Mouse (Mus musculus): Measurements from ENCODE around the gene Sirt5. TPM values are rescaled to one million over a fixed set of nuclear protein-coding genes. Genes with fewer than 3 reads are reported as not detected.

The Sirt5 gene
- polyA plus RNA-seq, 1 experiment from 2014 or later, result 24.3 TPM

GRCm38 (mm10) chr13:43379989-43380388 is 14.7 kb downstream of the Sirt5 start:
- Histone ChIP-seq H3K4me3 (no peak overlapping the region), H3K4me2 (no peak overlapping the region), H3K27ac (no peak overlapping the region), H3K4me1 (no peaks in the 10 kb centered on the region), H3K27me3 (no peaks in the 10 kb centered on the region), H3K9ac (no peak overlapping the region), H3K36me3 (peaks cover 23% of the 10 kb centered on the region), H3K9me3 (no peaks in the 10 kb centered on the region)
- no peak for ATAC-seq (ENCODE audit: insufficient number of reproducible peaks, low FRiP score, low TSS enrichment, low read depth)
- WGBS, result 74% methylated on average over 3 of the region's 3 CpGs

DNA sequence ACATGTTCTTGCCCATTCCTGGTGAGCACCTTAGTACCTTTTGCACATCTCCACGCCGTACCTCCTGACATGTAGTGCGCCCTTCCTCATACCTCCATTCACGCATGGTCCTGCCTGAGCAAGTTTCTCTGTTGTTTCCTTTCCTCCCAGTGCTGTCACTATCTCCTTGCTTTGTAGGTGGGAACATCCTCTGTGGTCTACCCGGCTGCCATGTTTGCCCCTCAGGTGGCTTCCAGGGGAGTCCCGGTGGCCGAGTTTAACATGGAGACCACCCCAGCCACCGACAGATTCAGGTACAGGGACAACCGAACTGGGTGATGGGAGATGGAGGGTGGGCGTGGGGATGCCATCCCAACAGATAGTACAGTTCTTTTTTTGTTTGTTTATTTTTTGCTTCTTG is 20.0 kb downstream of the Sirt5 start:
- no peak overlapping the region for H3K4me2 ChIP-seq
- WGBS, result 95% methylated on average over 10 of the region's 10 CpGs

DNA sequence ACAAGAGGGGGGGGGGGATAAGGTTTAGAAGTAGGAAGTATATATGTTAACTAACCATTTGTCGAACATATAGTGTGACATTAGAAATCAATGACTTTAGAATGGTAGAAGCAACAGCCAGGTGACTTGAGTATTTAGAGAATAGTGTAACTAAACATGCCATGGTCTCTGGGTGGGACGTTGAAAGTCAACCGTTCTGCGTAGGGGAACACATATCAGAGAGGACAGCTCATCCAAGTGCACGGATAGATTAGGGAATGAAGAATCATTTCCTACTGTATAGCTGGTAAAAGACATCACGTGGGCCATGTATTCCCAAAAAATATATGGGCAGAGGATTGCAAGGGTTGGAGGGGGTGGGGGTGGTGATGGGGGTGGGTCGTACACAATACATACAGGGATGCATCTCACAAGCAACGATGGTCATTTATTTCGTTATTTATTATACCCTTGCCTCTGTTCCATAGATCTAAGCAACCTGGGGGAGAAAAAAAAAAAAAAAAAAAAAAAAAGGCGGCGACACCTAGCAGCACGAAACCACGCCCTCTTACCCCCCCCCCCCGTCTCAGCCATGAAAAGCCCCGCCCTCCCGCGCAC is 32.5 kb downstream of the Sirt5 start:
- Histone ChIP-seq H3K27ac (0 out of 2 replicates have a peak overlapping the region, but pooled peaks have one; percentile 93), H3K9me3 (no peaks in the 10 kb centered on the region), H3K4me3 (peak overlapping the region; percentile 85), H3K4me1 (peaks cover 7% of the 10 kb centered on the region), H3K36me3 (peaks cover 51% of the 10 kb centered on the region), H3K4me2 (peak overlapping the region; percentile 65), H3K9ac (no peak overlapping the region), H3K27me3 (no peaks in the 10 kb centered on the region)
- ATAC-seq (ENCODE audit: insufficient number of reproducible peaks, low FRiP score, low TSS enrichment, low read depth), result no peak; the same call in 1 of the 2 replicates
- 56% methylated on average over 13 of the region's 17 CpGs for WGBS

More for the DNA sequence above, 20.0 kb downstream of the Sirt5 start:
- Histone ChIP-seq H3K27me3 (no peaks in the 10 kb centered on the region), H3K27ac (no peak overlapping the region), H3K36me3 (peaks cover 8% of the 10 kb centered on the region), H3K4me1 (no peaks in the 10 kb centered on the region), H3K4me3 (no peak overlapping the region), H3K9ac (no peak overlapping the region), H3K9me3 (no peaks in the 10 kb centered on the region)
- no peak for ATAC-seq (ENCODE audit: insufficient number of reproducible peaks, low FRiP score, low TSS enrichment, low read depth)

DNA sequence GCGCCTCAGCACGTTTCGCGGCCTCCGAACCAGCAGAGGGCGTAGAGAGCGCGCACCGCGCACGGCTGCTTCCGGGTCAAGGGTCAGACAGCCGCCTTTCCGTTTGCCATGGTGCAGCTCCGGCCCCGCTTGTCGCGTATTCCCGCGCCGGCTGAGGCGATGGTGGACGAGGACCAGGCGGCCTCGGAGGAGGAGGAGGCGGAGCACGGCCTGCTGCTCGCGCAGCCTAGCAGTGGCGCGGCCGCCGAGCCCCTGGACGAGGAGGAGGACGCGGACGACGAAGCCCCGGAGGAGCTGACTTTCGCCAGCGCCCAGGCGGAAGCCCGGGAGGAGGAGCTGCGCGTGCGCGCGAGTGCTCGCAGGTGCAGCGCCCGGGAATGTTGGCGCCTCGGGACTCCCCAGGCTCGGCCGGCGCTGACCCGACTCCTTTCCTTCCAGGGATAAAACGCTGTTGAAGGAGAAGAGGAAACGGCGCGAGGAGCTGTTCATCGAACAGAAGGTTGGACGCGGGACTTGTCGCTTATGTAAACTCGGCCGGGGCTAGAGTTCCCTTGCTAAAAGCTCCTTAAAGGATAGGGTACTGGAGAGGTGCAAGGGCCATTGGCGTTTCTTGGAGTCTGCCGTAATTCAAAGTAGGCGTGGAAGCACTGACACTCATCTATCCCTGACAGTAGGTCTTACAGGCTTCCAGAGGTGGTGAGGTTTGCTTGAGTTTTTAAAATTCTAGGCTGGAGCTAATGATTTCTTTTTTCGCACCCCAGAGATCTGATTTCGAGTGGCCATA is 33.2 kb downstream of the Sirt5 start, which contains the start of gene Nol7:
Gene Nol7, plus strand, starts transcription at position 94 of the 784 bp plus-strand sequence.
- WGBS, result 1% methylated on average over 72 of the region's 72 CpGs
- Histone ChIP-seq H3K4me1 (peaks cover 7% of the 10 kb centered on the region), H3K36me3 (peaks cover 56% of the 10 kb centered on the region), H3K27ac (peak within 1 kb of the TSS; percentile 93), H3K27me3 (no peaks in the 10 kb centered on the region), H3K9ac (peak within 1 kb of the TSS; percentile 69), H3K9me3 (no peaks in the 10 kb centered on the region), H3K4me3 (peak within 1 kb of the TSS; percentile 85), H3K4me2 (peak within 1 kb of the TSS; percentile 65)
- peak; percentile 88 for ATAC-seq (ENCODE audit: insufficient number of reproducible peaks, low FRiP score, low TSS enrichment, low read depth)

- no peak overlapping the region for H3K4me2 ChIP-seq
- no peaks in the 10 kb centered on the region for H3K9me3 ChIP-seq
- 84% methylated on average over 5 of the region's 5 CpGs for WGBS
- no peak overlapping the region for H3K27ac ChIP-seq
- H3K27me3 ChIP-seq, result no peaks in the 10 kb centered on the region
- no peak overlapping the region for H3K9ac ChIP-seq
- H3K4me3 ChIP-seq, result no peak overlapping the region
- H3K36me3 ChIP-seq, result peaks cover 55% of the 10 kb centered on the region
- ATAC-seq (ENCODE audit: insufficient number of reproducible peaks, low FRiP score, low TSS enrichment, low read depth), result no peak
- peaks cover 7% of the 10 kb centered on the region for H3K4me1 ChIP-seq
Observed at GRCm38 (mm10) chr13:43399576-43399975, 34.3 kb downstream of the Sirt5 start.

DNA sequence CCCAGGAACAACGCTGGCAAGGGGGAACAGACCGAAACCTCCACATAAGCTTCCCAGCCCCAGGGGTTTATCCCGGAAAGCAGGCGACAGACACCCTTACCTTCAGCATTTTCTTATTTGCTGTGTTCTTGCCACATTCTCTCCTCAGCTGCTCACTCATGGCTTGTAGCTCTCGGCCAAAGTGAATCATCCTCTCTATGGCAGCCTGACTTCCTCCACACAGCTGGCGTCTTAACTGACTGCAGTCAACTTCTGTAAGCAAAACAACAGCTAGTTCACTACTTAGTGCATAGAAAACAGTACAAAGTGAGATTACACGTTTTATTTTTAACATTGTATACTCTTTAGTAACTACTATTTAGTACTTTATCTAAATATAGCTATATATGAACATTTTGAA is 47.0 kb downstream of the Sirt5 start:
- WGBS, result 84% methylated on average over 7 of the region's 7 CpGs
- H3K9ac ChIP-seq, result no peak overlapping the region
- H3K4me2 ChIP-seq, result no peak overlapping the region
- H3K4me1 ChIP-seq, result no peaks in the 10 kb centered on the region
- no peak for ATAC-seq (ENCODE audit: insufficient number of reproducible peaks, low FRiP score, low TSS enrichment, low read depth)
- no peaks in the 10 kb centered on the region for H3K27me3 ChIP-seq
- no peak overlapping the region for H3K4me3 ChIP-seq
- peaks cover 63% of the 10 kb centered on the region for H3K36me3 ChIP-seq
- H3K9me3 ChIP-seq, result no peaks in the 10 kb centered on the region
- no peak overlapping the region for H3K27ac ChIP-seq

GRCm38 (mm10) chr13:43413611-43414010 is 48.3 kb downstream of the Sirt5 start:
- H3K27me3 ChIP-seq, result no peaks in the 10 kb centered on the region
- no peak for ATAC-seq (ENCODE audit: insufficient number of reproducible peaks, low FRiP score, low TSS enrichment, low read depth)
- WGBS, result 95% methylated on average over 2 of the region's 2 CpGs
- H3K27ac ChIP-seq, result no peak overlapping the region
- peaks cover 56% of the 10 kb centered on the region for H3K36me3 ChIP-seq
- H3K4me3 ChIP-seq, result no peak overlapping the region
- H3K4me2 ChIP-seq, result no peak overlapping the region
- H3K9ac ChIP-seq, result no peak overlapping the region
- H3K4me1 ChIP-seq, result no peaks in the 10 kb centered on the region
- H3K9me3 ChIP-seq, result no peaks in the 10 kb centered on the region

DNA sequence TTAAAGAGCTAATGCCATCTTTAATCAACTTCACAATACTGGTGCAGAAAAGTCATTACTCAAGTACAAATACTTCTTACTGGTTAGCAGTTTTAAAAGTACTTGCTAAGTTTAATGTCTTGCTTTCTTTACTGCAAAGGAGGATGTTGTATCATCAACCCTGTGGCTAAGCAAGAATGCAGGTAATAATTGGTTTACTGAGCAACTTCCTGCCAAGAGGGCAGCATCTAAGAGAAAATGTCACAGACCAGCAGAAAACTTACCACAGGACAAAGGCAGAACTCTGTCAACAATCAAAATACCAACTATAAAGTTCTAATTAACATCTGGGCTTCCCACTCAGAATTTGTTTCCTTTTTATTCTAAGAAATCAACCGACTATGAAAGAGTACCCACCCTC is 50.0 kb downstream of the Sirt5 start:
- Histone ChIP-seq H3K4me2 (no peak overlapping the region), H3K9me3 (no peaks in the 10 kb centered on the region), H3K27me3 (no peaks in the 10 kb centered on the region), H3K4me1 (no peaks in the 10 kb centered on the region), H3K27ac (no peak overlapping the region), H3K4me3 (no peak overlapping the region), H3K9ac (no peak overlapping the region), H3K36me3 (peaks cover 62% of the 10 kb centered on the region)
- ATAC-seq (ENCODE audit: insufficient number of reproducible peaks, low FRiP score, low TSS enrichment, low read depth), result no peak
- WGBS, result 88% methylated on average over 1 of the region's 1 CpGs

- WGBS, result 60% methylated on average over 4 of the region's 4 CpGs
- H3K36me3 ChIP-seq, result peaks cover 16% of the 10 kb centered on the region
- ATAC-seq (ENCODE audit: insufficient number of reproducible peaks, low FRiP score, low TSS enrichment, low read depth), result no peak
Observed at GRCm38 (mm10) chr13:43428436-43428835, 63.1 kb downstream of the Sirt5 start.

GRCm38 (mm10) chr13:43433395-43433794 is 68.1 kb downstream of the Sirt5 start:
- no peak overlapping the region for H3K4me3 ChIP-seq
- no peak for ATAC-seq (ENCODE audit: insufficient number of reproducible peaks, low FRiP score, low TSS enrichment, low read depth)
- no peaks in the 10 kb centered on the region for H3K27me3 ChIP-seq
- H3K4me2 ChIP-seq, result no peak overlapping the region
- no peak overlapping the region for H3K9ac ChIP-seq
- H3K36me3 ChIP-seq, result peaks cover 9% of the 10 kb centered on the region
- no peaks in the 10 kb centered on the region for H3K4me1 ChIP-seq
- no peaks in the 10 kb centered on the region for H3K9me3 ChIP-seq
- H3K27ac ChIP-seq, result no peak overlapping the region
- 73% methylated on average over 2 of the region's 2 CpGs for WGBS

More at GRCm38 (mm10) chr13:43428436-43428835, 63.1 kb downstream of the Sirt5 start:
- Histone ChIP-seq H3K27me3 (no peaks in the 10 kb centered on the region), H3K27ac (no peak overlapping the region), H3K4me1 (no peaks in the 10 kb centered on the region), H3K4me3 (no peak overlapping the region), H3K9ac (no peak overlapping the region), H3K4me2 (no peak overlapping the region), H3K9me3 (no peaks in the 10 kb centered on the region)

DNA sequence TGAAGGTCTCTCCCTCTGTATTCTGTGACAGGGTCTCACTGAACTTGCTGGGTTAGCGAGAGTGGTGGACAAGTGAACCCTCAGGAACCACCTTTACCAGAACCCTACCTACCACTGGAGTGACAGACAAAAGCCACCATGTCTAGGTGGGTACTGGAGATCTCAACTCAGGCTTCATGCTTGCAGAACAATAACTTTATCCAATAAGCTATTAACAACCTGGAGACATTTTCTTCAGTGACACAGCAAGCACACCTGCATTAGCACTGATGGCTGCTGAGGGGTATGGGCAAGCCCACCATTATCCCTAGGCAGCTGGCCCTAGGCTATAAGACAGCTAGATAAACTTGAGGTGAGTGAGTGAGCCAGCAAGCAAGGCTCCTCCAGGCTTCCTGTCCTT is 75.1 kb downstream of the Sirt5 start:
- no peaks in the 10 kb centered on the region for H3K36me3 ChIP-seq
- no peaks in the 10 kb centered on the region for H3K4me1 ChIP-seq
- H3K9me3 ChIP-seq, result no peaks in the 10 kb centered on the region
- no peak overlapping the region for H3K4me2 ChIP-seq
- H3K27me3 ChIP-seq, result no peaks in the 10 kb centered on the region
- H3K4me3 ChIP-seq, result no peak overlapping the region
- no peak for ATAC-seq (ENCODE audit: insufficient number of reproducible peaks, low FRiP score, low TSS enrichment, low read depth)
- 97% methylated on average over 1 of the region's 1 CpGs for WGBS
- H3K27ac ChIP-seq, result no peak overlapping the region
- no peak overlapping the region for H3K9ac ChIP-seq

DNA sequence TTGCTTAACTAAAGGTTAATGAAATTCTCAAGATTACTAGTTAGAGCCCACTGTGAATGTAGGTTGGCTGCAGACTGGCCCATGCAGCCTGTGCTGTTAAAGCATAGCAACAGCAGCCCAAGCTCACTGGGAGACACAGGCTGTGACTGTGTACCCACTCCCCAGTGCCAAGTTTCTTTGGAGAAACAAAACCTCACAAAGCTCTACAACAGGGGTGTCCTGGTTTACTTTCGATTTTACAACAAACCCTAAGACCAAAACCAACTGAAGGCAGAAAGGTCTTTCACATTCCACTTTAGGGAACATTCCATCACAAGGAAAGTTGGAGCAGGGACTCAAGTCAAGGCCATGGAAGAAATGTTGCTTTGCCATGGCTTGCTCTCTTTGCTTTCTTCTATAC is 77.3 kb downstream of the Sirt5 start:
- Histone ChIP-seq H3K27me3 (no peaks in the 10 kb centered on the region), H3K9me3 (no peaks in the 10 kb centered on the region), H3K4me2 (no peak overlapping the region), H3K27ac (no peak overlapping the region), H3K36me3 (no peaks in the 10 kb centered on the region), H3K4me3 (no peak overlapping the region), H3K4me1 (peaks cover 5% of the 10 kb centered on the region; the same call in 1 of the 2 replicates), H3K9ac (no peak overlapping the region)
- 85% methylated on average over 1 of the region's 1 CpGs for WGBS
- ATAC-seq (ENCODE audit: insufficient number of reproducible peaks, low FRiP score, low TSS enrichment, low read depth), result no peak

Measured in limb, embryonic 15.5 days (tissue).